Mouse (Mus musculus): ENCODE data around the gene Il27ra.
"Not testable (repeated sequence)": the region's sequence is repeated elsewhere in the genome, so short reads cannot be mapped to it uniquely, and the experiment has no call there.

The Il27ra gene

DNA sequence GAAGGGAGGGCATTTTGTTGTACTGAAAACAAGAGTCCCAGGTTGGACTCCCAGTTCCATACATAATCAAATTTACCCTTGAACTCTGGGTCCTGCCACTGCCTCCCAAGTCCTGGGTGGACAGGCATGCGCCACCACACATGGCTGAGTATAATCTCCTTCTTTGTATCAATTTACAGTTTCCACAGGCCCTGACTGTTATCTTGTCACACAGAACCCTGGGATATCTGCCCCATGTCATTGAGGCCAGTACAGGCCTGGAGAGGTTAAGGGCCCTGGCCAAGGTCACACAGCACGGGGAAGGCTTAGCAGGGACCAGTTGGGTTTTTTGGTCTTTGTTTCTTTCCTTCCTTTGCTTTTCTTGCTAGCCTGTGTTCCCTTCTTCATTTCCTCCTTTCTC, 49.9 kb downstream of the Il27ra start:
- DNase-seq = no peak

DNA sequence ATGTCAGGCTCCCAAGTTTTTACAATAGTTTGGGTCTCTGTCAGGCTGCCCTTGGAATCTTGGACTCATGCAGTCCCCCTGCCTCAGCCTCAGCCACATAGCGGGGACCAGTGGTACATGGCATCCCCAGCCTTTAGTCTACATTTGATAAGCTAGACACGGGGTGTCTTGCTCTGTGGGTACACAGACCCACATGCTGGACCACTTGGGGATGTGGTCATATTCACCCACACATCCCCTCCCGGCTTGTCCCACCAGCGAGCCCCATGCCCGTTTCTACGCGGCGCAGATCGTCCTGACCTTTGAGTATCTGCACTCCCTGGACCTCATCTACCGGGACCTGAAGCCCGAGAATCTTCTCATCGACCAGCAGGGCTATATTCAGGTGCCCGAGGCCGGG, 52.2 kb downstream of the Il27ra start:
- no peak for DNase-seq

DNA sequence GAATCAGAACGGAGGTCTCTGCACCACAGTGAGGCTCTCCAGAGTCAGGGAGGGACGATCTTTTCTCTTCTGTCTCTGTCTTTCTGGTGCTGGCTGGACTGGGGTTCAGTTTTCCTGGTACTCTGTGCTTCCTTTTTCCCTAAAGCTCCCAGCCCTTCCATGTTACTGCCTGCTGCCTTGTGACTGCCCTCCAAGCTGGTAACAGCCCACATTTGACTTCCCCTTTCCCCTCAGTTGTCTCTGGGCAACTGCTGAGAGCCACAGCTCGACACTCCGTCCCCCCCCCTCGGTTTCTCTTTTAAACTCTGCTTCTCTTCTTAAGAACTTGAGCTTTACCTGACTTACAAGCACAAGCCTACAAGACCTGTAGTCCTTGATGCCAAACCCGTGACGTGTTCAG, 53.1 kb downstream of the Il27ra start:
- DNase-seq = no peak

DNA sequence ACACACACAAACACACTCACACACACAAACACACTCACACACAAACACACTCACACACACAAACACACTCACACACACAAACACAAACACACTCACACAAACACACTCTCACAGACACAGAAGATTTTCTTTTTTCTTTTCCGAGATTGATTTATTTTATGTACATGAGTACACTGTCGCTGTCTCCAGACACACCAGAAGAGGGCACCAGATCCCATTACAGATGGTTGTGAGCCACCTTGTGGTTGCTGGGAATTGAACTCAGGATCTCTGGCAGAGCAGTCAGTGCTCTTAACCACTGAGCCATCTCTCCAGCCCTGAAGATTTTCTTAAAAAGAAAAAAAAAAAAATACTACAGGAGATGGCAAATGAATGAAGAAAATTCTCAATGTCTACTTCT, 59.2 kb downstream of the Il27ra start:
- not testable (repeated sequence) for DNase-seq

DNA sequence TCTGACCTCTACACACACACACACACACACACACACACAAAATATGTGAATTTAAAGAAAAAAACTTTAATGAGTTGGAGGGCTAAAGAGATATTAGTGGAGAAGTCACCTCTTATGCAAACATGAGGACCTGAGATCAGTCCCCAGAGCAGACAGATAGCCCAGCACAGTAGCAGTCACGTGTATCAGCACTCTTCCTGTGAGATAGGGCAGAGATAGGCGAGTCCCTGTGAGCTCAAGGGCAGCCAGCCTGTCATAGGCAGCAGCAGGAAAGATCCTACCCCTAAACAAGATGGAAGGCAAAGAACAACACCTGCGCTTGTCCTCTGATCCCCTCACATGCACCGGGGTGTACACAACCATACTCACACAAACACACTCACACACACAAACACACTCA, 59.9 kb downstream of the Il27ra start:
- no peak for DNase-seq

DNA sequence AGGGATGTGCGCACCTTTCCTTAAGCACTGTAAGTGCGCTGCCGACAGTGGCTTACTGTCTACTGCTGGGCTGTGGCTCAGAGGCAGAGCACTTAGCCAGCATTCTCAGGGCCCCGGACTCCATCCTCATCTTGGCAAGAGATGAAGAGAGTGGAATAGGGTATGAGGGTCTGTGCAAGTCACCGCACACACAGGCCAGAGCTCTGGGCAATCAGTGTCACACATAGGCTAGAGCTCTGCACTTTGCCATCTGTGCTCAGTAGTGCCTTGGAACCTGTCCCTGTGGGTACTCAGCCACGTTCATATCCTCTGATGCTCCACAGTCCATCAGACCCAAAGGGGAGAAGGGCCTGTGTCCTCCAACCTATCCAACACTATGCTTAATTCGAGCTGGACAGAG, 60.9 kb downstream of the Il27ra start:
- DNase-seq = no peak

DNA sequence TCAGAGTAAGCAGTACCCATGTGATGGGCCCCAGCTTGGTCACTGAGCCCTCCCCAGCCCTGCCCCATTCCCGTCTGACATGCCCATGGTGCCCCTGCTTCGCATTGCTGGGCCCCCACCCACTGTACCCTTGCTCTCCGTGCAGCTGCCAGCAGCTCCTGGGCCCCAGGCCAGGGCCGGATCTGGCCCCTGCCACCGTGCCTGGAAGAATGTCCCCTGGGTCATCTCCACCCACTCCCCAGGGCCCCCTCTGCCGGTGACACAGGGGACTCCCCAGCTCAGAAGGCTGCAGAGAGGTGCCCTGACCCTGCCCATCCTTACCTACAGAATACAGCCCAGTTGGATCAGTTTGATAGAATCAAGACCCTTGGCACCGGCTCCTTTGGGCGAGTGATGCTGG, 61.5 kb downstream of the Il27ra start:
- DNase-seq = no peak
